Mouse (Mus musculus): ENCODE results near the gene Iqsec1. TPM values are rescaled to one million over a fixed set of nuclear protein-coding genes. Genes with fewer than 3 reads are reported as not detected.

Gene Iqsec1
- total and polyA plus RNA-seq, 2 experiments from 2014 or later, result 29.0 to 175 TPM

GRCm38 (mm10) chr6:91000819-91001525 lies 12.5 kb upstream of the Iqsec1 start:
- TF ChIP-seq CTCF (IDR thresholded peaks at IDR 0.05; ENCODE audit: low read depth), result no peak
- H3K4me1 ChIP-seq (ENCODE audit: insufficient read depth, low read length), result no peaks in the 10 kb centered on the region; the same call in 1 of the 2 replicates
- no peaks in the 10 kb centered on the region for H3K36me3 ChIP-seq (ENCODE audit: insufficient read depth, low read length)
- peak overlapping the region; percentile 51 for H3K27ac ChIP-seq
- no peak overlapping the region for H3K9ac ChIP-seq (replicated peaks; ENCODE audit: low read length)
- ATAC-seq (peak; percentile 70), DNase-seq (ENCODE audit: low spot score) (peak; percentile 60)
- no peaks in the 10 kb centered on the region for H3K9me3 ChIP-seq (ENCODE audit: low read length)
- no peak overlapping the region for H3K4me3 ChIP-seq (ENCODE audit: low read length)
- peak overlapping the region; percentile 23 for H3K4me2 ChIP-seq (ENCODE audit: low read depth, low read length)
- 14% methylated on average over 15 of the region's 15 CpGs for WGBS
- no peaks in the 10 kb centered on the region for H3K27me3 ChIP-seq (ENCODE audit: insufficient read depth, low read length)

GRCm38 (mm10) chr6:90999176-90999575 lies 10.7 kb upstream of the Iqsec1 start:
- Histone ChIP-seq H3K4me1 (ENCODE audit: insufficient read depth, low read length) (no peaks in the 10 kb centered on the region; the same call in 1 of the 2 replicates), H3K9me3 (ENCODE audit: low read length) (no peaks in the 10 kb centered on the region), H3K27me3 (ENCODE audit: insufficient read depth, low read length) (no peaks in the 10 kb centered on the region), H3K4me3 (ENCODE audit: low read length) (no peak overlapping the region), H3K36me3 (ENCODE audit: insufficient read depth, low read length) (no peaks in the 10 kb centered on the region), H3K9ac (replicated peaks; ENCODE audit: low read length) (no peak overlapping the region), H3K27ac (no peak overlapping the region), H3K4me2 (ENCODE audit: low read depth, low read length) (no peak overlapping the region)
- WGBS, result 92% methylated on average over 4 of the region's 4 CpGs
- no peak for DNase-seq (ENCODE audit: low spot score)
- no peak for TF ChIP-seq CTCF (IDR thresholded peaks at IDR 0.05; ENCODE audit: low read depth)
- no peak for ATAC-seq

DNA sequence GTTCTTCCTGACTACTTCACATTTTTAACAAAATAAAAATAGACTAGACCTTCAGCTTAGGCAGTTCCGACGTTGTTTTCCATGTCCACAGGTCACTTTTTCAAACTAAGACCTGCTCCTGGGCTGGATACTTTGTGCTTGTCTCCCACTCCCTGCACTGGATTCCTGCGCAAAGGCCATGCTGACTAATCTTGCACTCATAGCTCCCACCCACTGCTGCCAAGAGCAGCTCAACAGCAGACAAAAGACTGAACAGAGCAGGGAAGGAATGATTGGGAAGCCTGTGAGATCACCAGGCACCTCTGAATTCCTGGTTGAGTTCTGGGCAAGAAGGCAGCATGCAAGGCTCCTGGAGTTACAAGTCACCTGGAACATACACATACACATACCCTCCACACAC lies 8.5 kb upstream of the Iqsec1 start:
- Histone ChIP-seq H3K4me3 (ENCODE audit: low read length) (no peak overlapping the region), H3K27me3 (ENCODE audit: insufficient read depth, low read length) (no peaks in the 10 kb centered on the region), H3K27ac (no peak overlapping the region), H3K36me3 (ENCODE audit: insufficient read depth, low read length) (no peaks in the 10 kb centered on the region), H3K4me1 (ENCODE audit: insufficient read depth, low read length) (no peaks in the 10 kb centered on the region; the same call in 1 of the 2 replicates), H3K9me3 (ENCODE audit: low read length) (no peaks in the 10 kb centered on the region), H3K9ac (replicated peaks; ENCODE audit: low read length) (no peak overlapping the region), H3K4me2 (ENCODE audit: low read depth, low read length) (no peak overlapping the region)
- TF ChIP-seq CTCF (IDR thresholded peaks at IDR 0.05; ENCODE audit: low read depth), result no peak
- WGBS, result 94% methylated on average over 3 of the region's 3 CpGs
- DNase-seq (ENCODE audit: low spot score) (no peak), ATAC-seq (no peak)

DNA sequence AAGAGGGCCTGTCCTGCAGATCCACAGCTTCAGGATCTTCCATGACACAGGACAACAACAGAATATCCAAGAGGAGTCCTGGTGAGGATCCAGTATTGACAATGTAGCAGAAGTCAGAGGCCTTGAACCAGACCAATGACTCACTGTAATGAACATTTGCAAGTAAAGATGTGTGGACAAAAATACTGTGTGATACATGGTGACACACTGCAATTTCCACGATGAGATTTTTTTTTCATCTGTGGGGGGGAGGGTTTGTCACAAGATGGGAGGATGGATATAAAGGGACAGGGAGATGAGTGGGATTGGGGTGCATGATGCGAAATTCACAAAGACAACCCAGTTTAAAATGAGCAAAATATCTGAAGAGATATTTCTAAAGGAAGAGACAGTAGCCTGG lies 7.7 kb upstream of the Iqsec1 start:
- DNase-seq (ENCODE audit: low spot score) (no peak), ATAC-seq (no peak)
- H3K4me2 ChIP-seq (ENCODE audit: low read depth, low read length), result no peak overlapping the region
- no peaks in the 10 kb centered on the region for H3K36me3 ChIP-seq (ENCODE audit: insufficient read depth, low read length)
- WGBS, result 96% methylated on average over 2 of the region's 2 CpGs
- no peaks in the 10 kb centered on the region for H3K9me3 ChIP-seq (ENCODE audit: low read length)
- no peaks in the 10 kb centered on the region for H3K27me3 ChIP-seq (ENCODE audit: insufficient read depth, low read length)
- H3K4me3 ChIP-seq (ENCODE audit: low read length), result no peak overlapping the region
- no peak overlapping the region for H3K9ac ChIP-seq (replicated peaks; ENCODE audit: low read length)
- TF ChIP-seq CTCF (IDR thresholded peaks at IDR 0.05; ENCODE audit: low read depth), result no peak
- no peaks in the 10 kb centered on the region; the same call in 1 of the 2 replicates for H3K4me1 ChIP-seq (ENCODE audit: insufficient read depth, low read length)
- H3K27ac ChIP-seq, result no peak overlapping the region

GRCm38 (mm10) chr6:90988299-90988625 lies 223 bp downstream of the Iqsec1 start:
- WGBS, result 4% methylated on average over 31 of the region's 59 CpGs
- H3K9me3 ChIP-seq (ENCODE audit: low read length), result no peaks in the 10 kb centered on the region

DNA sequence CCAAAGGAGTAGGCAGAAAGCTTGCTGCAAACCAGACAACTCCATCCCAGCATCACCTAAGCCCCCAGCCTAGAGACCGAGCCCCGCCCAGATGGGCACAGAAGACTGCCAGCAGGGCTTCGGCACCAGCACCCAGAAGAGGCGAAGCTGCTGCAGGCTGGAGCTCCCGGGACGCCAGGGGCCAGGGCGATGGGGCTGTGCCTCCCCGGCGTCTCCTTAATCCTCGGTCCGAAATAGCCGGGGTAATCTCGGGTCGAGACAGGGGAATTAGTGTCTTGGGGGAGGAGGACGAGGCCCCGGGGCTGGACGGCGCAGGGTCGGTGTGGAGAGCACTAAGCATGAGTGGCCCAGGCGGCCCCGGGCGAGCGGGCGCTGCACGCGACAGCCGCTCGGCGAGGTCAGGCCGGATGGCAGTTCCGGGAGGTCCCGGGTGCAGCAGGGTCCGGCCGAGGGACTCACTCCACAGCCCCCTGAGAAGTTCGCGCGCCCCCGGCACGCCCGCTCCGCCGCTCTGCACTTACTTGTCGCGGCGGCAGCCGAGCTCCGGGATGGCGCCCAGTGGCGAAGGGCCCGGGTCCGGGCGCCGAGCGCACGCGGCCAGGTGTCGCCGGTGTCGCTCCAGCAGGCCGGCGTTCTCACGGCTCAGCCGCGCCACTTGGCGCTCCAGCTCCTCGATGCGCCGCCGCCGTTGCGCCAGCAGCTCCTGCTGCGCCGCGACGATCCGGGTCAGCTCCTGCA lies 755 bp downstream of the Iqsec1 start:
- TF ChIP-seq CTCF (IDR thresholded peaks at IDR 0.05; ENCODE audit: low read depth), result no peak
- ATAC-seq, result 0 out of 2 replicates have a peak, but pooled peaks have one; percentile 4
- peak; percentile 60 for DNase-seq (ENCODE audit: low spot score)

More at GRCm38 (mm10) chr6:90988299-90988625, 223 bp downstream of the Iqsec1 start:
- Histone ChIP-seq H3K27me3 (ENCODE audit: insufficient read depth, low read length) (no peaks in the 10 kb centered on the region), H3K36me3 (ENCODE audit: insufficient read depth, low read length) (no peaks in the 10 kb centered on the region), H3K4me2 (ENCODE audit: low read depth, low read length) (peak overlapping the region; percentile 93), H3K9ac (replicated peaks; ENCODE audit: low read length) (peak overlapping the region; percentile 73), H3K27ac (peak overlapping the region; percentile 45; the same call in 1 of the 2 replicates), H3K4me3 (ENCODE audit: low read length) (peak overlapping the region; percentile 68), H3K4me1 (ENCODE audit: insufficient read depth, low read length) (peaks cover 7% of the 10 kb centered on the region)
- DNase-seq (ENCODE audit: low spot score) (no peak), ATAC-seq (peak; percentile 10; the same call in 1 of the 2 replicates)
- no peak for TF ChIP-seq CTCF (IDR thresholded peaks at IDR 0.05; ENCODE audit: low read depth)

More for the DNA sequence above, 755 bp downstream of the Iqsec1 start:
- Histone ChIP-seq H3K4me3 (ENCODE audit: low read length) (peak overlapping the region; percentile 68), H3K27ac (peak overlapping the region; percentile 45; the same call in 1 of the 2 replicates), H3K36me3 (ENCODE audit: insufficient read depth, low read length) (no peaks in the 10 kb centered on the region), H3K9ac (replicated peaks; ENCODE audit: low read length) (peak overlapping the region; percentile 73), H3K27me3 (ENCODE audit: insufficient read depth, low read length) (no peaks in the 10 kb centered on the region), H3K4me2 (ENCODE audit: low read depth, low read length) (peak overlapping the region; percentile 93), H3K9me3 (ENCODE audit: low read length) (no peaks in the 10 kb centered on the region), H3K4me1 (ENCODE audit: insufficient read depth, low read length) (peaks cover 7% of the 10 kb centered on the region)
- 1% methylated on average over 68 of the region's 76 CpGs for WGBS

Measured in hindbrain, postnatal 0 days (tissue).